Mouse (Mus musculus): ENCODE results near the gene Gtf3c6. TPM values are rescaled to one million over a fixed set of nuclear protein-coding genes. Genes with fewer than 3 reads are reported as not detected.

Gtf3c6 gene
- total RNA-seq (2021) = 10 to 100 TPM; 28.2 to 30.1 TPM
- long read RNA-seq, experiment 1, transcript Gtf3c6-201 (6 exons, 887 nt) = minor isoform, 8 of 29 reads
- long read RNA-seq, experiment 1, transcript Gtf3c6-206 (6 exons, 2,526 nt) = major isoform, 17 of 29 reads
- long read RNA-seq, experiment 1, partial matches to known transcripts = 1 of 29 reads
- long read RNA-seq, experiment 1, other reads (novel, unspliced or antisense) = 2 of 29 reads
- long read RNA-seq, experiment 2, transcript Gtf3c6-206 (6 exons, 2,526 nt) = major isoform, 10 of 16 reads
- long read RNA-seq, experiment 2, partial matches to known transcripts = 0 of 16 reads
- long read RNA-seq, experiment 2, other reads (novel, unspliced or antisense) = 2 of 16 reads

GRCm38 (mm10) chr10:40257414-40258255, at the start of gene Gtf3c6:
Gene Gtf3c6, minus strand, starts transcription at chr10:40258108.
- peak; percentile 96 for DNase-seq

- no peak for DNase-seq
Measured at GRCm38 (mm10) chr10:40305989-40306388, 48.1 kb upstream of the Gtf3c6 start.

DNA sequence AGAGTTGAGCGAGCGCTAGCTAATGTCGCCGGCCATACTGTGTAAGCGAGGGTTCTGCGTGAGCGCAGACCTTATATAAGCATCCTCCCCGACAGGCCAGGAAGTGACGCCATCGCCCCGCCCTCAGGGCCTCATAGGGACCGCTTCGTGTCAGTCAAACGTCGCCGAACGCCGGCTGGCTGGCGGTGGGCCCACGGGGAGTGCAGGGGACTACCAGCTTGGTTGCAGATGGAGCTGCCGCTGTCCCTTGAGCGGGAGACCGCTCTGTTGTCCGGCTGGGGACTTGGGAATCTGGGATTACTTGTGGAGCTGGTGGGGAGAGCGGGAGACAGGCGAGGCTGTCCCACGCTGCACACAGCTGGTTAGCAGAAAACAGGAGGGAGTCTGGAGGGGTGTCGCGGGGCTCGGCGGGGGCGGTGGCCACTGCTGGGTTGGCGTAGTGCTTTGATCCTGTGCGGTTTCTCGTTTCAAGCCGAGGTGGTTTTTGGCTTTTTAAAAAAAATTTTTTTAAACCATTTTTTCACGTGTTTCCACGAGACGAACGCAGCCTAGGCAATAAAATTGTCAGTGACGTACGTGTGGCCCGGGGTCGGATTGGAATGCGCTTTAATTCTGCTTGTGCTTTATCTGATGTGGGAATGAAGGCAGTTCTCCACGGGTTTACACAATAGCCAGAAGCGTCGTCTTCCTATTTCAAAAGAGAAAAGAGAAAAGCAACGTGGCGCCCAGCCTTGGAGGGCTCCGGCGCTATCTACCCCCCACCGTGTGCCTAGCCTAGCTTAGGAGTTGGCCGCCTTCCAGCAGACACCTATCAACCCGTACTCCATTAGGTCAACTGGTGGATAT, 44.5 kb upstream of the Gtf3c6 start, which contains the start of gene Amd1:
Gene Amd1, minus strand, starts transcription at position 47 of the 846 bp plus-strand sequence.
- peak; percentile 100 for DNase-seq

- DNase-seq = peak; percentile 49
Measured at GRCm38 (mm10) chr10:40301181-40302075, 43.5 kb upstream of the Gtf3c6 start.

DNA sequence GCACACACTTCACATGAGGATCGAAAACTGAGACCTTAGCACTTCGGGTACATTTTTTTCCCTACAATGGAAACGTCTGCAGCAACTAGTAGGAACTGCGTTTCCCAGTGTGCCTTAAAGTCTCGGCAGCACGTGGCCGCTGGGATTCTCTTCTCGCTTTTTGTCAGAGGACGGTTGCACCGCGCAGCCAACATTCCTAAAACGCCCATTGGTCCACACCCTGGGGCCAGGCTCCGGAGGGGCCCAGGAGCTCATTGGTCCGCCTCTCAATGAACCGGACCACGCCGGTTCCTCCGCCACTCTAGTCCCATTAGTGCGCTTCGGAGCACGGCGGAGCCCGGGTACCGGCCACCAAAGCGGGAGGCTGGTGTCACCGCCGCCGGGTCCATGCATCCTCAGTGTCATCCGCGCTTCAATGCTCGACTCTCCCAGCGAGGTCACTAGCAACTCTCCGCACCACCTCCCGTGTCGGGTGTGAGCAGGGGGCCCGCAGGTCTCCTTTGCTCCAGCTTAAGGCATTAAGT, 42.8 kb upstream of the Gtf3c6 start:
- DNase-seq = peak; percentile 78

DNA sequence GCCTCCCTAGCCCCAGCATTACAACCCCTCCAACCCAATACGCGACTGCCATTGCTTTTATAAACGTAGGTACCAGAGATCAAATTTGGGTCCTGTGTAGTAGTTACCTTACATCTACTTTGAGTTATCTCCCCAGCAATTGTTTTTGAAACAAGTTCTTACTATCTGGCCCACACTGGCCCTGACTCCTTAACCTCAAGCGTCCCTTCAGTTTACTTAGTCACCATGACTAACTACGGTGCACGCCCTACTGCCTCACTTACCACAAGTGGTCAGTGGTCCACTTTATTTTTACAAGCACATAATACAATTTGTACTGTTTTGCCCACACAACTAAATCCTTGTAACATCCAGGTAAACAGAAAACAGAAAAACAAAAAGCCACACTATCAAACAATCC, 34.7 kb upstream of the Gtf3c6 start:
- no peak for DNase-seq

DNA sequence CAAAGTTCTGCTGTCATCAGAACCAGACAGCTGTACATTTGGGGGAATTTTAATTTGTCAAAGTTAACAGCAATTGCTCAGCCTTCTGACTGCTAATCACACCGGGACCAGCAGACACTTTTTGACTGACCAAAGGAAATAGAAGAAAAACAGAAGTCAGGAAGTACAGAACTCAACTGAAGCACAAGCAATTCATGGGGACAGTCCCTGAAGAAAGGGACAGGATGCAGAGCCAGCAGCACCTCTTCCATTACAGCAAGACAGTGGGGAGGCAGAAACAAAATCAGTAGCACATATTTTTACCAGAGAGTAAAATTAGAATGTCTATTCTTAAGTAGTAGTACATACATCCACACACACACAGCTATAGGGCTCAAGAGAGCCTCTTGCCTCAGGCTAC, 28.9 kb upstream of the Gtf3c6 start:
- DNase-seq = no peak

DNA sequence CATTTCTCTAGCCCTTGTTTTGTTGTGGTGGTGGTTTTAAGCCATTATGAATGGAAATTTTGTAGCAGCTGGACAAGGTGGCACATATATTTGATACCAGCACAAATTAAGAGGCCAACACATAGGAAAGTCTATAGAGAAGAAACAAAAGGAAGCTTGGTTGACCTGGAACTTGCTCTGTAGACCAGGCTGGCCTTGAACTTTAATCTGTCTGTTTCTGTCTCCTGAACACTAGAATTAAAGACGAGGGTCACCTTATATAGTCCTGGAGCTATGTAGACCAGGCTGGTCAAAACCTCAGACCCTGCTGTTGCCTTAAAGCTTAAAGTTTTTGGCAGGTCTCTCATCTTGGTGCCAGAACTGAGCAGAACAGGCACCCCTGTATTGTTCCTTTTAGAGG, 27.7 kb upstream of the Gtf3c6 start:
- DNase-seq = no peak

DNA sequence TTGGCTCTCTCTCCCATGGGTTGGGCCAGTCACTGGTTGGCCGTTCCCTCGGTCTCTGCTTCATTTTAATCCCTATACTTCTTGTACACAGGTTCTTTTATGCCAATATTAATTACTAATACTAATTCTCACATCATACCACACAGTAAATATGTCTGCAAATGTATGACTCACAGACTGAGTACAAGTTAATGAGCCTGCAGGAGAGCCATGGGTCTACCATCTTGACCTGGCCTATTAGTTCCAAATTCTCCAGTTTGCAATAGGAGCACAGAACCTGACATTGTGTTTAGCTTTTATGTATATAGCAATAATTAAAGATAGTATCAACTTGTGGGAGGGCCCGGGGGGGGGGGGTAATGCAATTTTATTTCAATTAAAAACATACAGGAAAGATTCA, 27.1 kb upstream of the Gtf3c6 start:
- DNase-seq = no peak

DNA sequence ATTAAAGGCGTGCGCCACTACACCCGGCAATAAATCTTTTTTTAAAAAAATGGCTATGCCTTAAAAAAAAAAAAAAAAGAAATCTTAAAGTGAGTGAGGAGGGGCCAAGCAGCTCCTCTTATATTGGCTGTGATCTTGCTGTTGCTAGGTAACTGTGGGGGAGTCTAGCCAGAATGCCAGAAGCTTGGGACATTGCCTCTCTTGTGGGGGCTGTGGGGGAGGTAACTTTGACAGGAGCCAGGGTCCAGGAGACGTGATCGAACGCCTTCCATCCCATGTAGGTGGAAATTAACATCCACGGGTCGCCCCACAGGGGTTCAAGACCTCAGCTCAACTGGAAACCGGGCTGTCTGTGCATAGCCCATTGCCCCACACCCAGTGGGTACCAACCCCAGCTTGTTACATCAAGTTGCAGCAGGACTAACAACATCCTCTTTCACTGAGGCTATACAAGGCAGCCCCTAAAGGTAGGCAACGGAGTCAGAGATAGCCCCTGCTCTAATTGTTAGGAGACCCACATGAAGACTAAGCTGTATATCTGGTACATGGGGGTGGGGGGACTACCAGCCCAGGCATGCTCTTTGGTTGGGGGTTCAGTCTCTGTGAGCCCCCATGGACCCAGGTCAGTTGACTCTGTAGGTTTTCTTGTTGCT, 26.4 kb upstream of the Gtf3c6 start:
- no peak for DNase-seq

GRCm38 (mm10) chr10:40283636-40284035, 25.7 kb upstream of the Gtf3c6 start:
- DNase-seq = no peak

GRCm38 (mm10) chr10:40281565-40281964, 23.7 kb upstream of the Gtf3c6 start:
- DNase-seq = no peak

- no peak for DNase-seq
Measured at GRCm38 (mm10) chr10:40278317-40278716, 20.4 kb upstream of the Gtf3c6 start.

GRCm38 (mm10) chr10:40275991-40276390, 18.1 kb upstream of the Gtf3c6 start:
- no peak for DNase-seq

GRCm38 (mm10) chr10:40273938-40274337, 16.0 kb upstream of the Gtf3c6 start:
- DNase-seq = no peak

DNA sequence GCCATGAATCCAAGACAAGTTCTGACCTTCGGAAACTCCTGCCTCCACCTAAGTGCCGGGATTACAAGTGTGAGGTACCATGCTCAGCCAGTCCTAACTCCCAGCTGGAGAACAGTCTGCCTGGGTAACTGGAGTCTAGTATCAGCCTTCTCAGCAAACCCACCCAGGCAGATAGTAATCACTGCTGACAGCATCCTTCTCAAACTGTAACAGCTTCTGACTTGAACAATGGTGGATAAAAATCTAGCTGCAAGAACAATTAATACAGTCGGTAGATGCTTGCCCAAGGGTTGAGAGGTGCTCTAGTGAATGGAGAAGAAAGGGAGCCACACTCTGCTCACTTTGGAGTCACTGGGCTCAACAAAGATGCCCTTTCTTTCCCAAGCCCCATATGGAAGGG, 13.3 kb upstream of the Gtf3c6 start:
- DNase-seq = no peak

DNA sequence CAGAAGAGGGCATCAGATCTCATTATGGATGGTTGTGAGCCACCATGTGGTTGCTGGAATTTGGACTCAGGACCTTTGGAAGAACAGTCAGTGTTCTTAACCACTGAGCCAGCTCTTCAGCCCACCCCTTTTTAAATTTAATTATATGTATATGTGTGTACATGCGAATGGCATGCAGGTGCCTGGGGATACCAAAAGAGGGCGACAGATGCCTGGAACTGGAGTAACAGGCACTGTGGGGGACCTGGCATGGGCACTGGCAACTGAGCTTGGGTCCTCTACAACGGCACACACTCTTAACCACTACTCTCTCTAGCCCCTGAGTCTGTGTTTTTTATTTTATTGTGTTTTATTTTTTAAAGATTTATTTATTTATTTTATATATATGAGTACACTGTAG, 7.0 kb upstream of the Gtf3c6 start:
- no peak for DNase-seq

GRCm38 (mm10) chr10:40263691-40264090, 5.8 kb upstream of the Gtf3c6 start:
- no peak for DNase-seq

GRCm38 (mm10) chr10:40262200-40262599, 4.3 kb upstream of the Gtf3c6 start:
- DNase-seq = no peak

- DNase-seq = no peak
Measured at GRCm38 (mm10) chr10:40260305-40260704, 2.4 kb upstream of the Gtf3c6 start.

- DNase-seq = no peak
Measured at GRCm38 (mm10) chr10:40259542-40259941, 1.6 kb upstream of the Gtf3c6 start.
